Mouse (Mus musculus) liver, embryonic 15.5 days (tissue): ENCODE data around the gene Brf1. TPM values are rescaled to one million over a fixed set of nuclear protein-coding genes. Genes with fewer than 3 reads are reported as not detected.
A peak's percentile ranks its signal among the peaks of the same experiment; 100 is the strongest.

ENCODE experiments used
- ATAC-seq: fragments of 200-750 bp; cut with Nextera tagmentation; 2 replicates; pipeline ENCODE4 v1.8.0; 2017; ENCODE audit warnings: moderate number of reproducible peaks, mild to moderate bottlenecking, moderate library complexity; ENCODE audit not compliant: insufficient read depth
- H3K27ac ChIP-seq: fragments of 300-500 bp; sonication (generic); replicated peaks from 2 replicates; pipeline ENCODE4 v1.5.1; 2015; ENCODE audit warnings: mild to moderate bottlenecking, inconsistent platforms
- H3K27me3 ChIP-seq: fragments of 300-500 bp; sonication (generic); 2 replicates; pipeline ENCODE4 v1.6.1; 2015; ENCODE audit warnings: mild to moderate bottlenecking, inconsistent platforms
- H3K36me3 ChIP-seq: fragments of 300-500 bp; sonication (generic); replicated peaks from 2 replicates; pipeline ENCODE4 v1.6.1; 2015; ENCODE audit warnings: moderate library complexity, mild to moderate bottlenecking, inconsistent platforms
- H3K4me1 ChIP-seq: fragments of 300-500 bp; sonication (generic); replicated peaks from 2 replicates; pipeline ENCODE4 v1.6.1; 2015; ENCODE audit warnings: inconsistent platforms
- H3K4me2 ChIP-seq: fragments of 300-500 bp; sonication (generic); 2 replicates; pipeline ENCODE4 v1.6.1; 2015; ENCODE audit warnings: moderate library complexity, mild to moderate bottlenecking, inconsistent platforms
- H3K4me3 ChIP-seq: fragments of 300-500 bp; sonication (generic); replicated peaks from 2 replicates; pipeline ENCODE4 v1.5.1; 2015; ENCODE audit warnings: mild to moderate bottlenecking, inconsistent platforms
- H3K9ac ChIP-seq: fragments of 300-500 bp; sonication (generic); 2 replicates; pipeline ENCODE4 v1.6.1; 2015; ENCODE audit warnings: moderate library complexity, mild to moderate bottlenecking, inconsistent platforms
- H3K9me3 ChIP-seq: fragments of 300-500 bp; sonication (generic); replicated peaks from 2 replicates; pipeline ENCODE4 v1.6.1; 2016; ENCODE audit warnings: inconsistent platforms
- WGBS: fragments of 180-500 bp; shearing (Covaris S2); methylation state at CpG from one replicate; pipeline ENCODE4 v1.1.7; 2015; ENCODE audit warnings: mixed read lengths; ENCODE audit not compliant: insufficient replicate concordance; 5-methylcytosine and 5-hydroxymethylcytosine counted together
- polyA plus RNA-seq: library from polyadenylated mRNA; unstranded; fragments of >200 nt; fragmentation: Nextera tagmentation; extraction: Ambion mirVana; gene quantifications from 2 replicates; pipeline ENCODE4 v1.2.1, GENCODE M21; 2015

Brf1 gene
- polyA plus RNA-seq, 1 experiment from 2014 or later, result 26.3 TPM

- no peak for ATAC-seq
- WGBS, result 74% methylated on average over 9 of the region's 9 CpGs
- Histone ChIP-seq H3K27me3 (no peaks in the 10 kb centered on the region), H3K27ac (no peak overlapping the region), H3K4me2 (no peak overlapping the region), H3K36me3 (peaks cover 15% of the 10 kb centered on the region), H3K4me1 (peaks cover 58% of the 10 kb centered on the region), H3K9me3 (no peaks in the 10 kb centered on the region), H3K4me3 (no peak overlapping the region), H3K9ac (no peak overlapping the region)
These were observed 17.0 kb upstream of the Brf1 start for GRCm38 (mm10) chr12:113017429-113017984.

DNA sequence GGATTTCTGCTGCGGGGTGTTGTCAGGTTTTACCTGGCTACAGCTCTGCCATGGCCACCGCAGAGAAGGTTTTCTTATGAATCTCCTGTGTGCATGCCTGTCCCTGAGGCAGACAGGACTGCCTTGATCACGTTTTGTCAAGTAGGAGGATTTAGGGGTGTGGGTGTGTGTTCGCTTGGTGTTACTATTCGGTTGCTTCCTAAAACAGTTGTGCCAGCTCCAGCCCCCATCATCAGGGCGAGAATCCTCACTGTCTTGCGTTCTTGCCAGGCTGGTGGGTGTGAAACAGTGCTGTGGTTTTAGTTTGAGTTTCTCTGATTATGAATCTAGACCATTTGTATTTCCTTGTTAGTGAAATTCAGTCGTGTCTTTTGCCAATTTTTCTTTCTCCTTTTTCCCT is 16.5 kb upstream of the Brf1 start:
- Histone ChIP-seq H3K4me2 (no peak overlapping the region), H3K9me3 (no peaks in the 10 kb centered on the region), H3K4me3 (no peak overlapping the region), H3K27ac (no peak overlapping the region), H3K36me3 (peaks cover 13% of the 10 kb centered on the region), H3K27me3 (no peaks in the 10 kb centered on the region), H3K9ac (no peak overlapping the region), H3K4me1 (peaks cover 64% of the 10 kb centered on the region)
- WGBS, result 69% methylated on average over 8 of the region's 8 CpGs
- no peak for ATAC-seq

DNA sequence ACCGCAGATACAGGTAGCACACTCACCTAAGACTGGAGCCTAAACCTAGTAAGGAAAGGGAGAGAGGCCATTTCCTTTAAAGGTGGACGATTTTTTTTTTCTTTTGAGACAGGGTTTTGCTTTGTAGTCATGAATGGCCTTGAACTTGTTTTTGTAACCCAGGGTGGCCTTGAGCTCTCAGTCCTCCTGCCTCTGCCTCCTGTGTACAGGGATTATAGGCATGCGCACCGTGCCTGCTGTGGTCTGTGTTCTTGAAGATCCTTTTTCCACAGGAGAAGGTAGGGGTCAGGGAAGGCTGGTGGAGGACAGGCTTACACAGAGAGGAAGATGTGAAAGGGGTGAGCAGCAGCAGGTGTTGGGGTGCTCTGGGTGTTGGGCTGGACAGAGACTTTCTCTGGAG is 15.5 kb upstream of the Brf1 start:
- H3K4me1 ChIP-seq, result peaks cover 68% of the 10 kb centered on the region
- H3K4me3 ChIP-seq, result peak overlapping the region; percentile 95; the same call in 1 of the 2 replicates
- peaks cover 8% of the 10 kb centered on the region; the same call in 1 of the 2 replicates for H3K36me3 ChIP-seq
- no peaks in the 10 kb centered on the region for H3K9me3 ChIP-seq
- no peaks in the 10 kb centered on the region for H3K27me3 ChIP-seq
- ATAC-seq, result no peak
- 74% methylated on average over 4 of the region's 4 CpGs for WGBS
- peak overlapping the region; percentile 93 for H3K9ac ChIP-seq
- peak overlapping the region; percentile 99 for H3K4me2 ChIP-seq
- H3K27ac ChIP-seq, result no peak overlapping the region

GRCm38 (mm10) chr12:113014561-113015556 is 14.4 kb upstream of the Brf1 start:
- under 1% methylated on average over 64 of the region's 64 CpGs for WGBS
- ATAC-seq, result peak; percentile 58

DNA sequence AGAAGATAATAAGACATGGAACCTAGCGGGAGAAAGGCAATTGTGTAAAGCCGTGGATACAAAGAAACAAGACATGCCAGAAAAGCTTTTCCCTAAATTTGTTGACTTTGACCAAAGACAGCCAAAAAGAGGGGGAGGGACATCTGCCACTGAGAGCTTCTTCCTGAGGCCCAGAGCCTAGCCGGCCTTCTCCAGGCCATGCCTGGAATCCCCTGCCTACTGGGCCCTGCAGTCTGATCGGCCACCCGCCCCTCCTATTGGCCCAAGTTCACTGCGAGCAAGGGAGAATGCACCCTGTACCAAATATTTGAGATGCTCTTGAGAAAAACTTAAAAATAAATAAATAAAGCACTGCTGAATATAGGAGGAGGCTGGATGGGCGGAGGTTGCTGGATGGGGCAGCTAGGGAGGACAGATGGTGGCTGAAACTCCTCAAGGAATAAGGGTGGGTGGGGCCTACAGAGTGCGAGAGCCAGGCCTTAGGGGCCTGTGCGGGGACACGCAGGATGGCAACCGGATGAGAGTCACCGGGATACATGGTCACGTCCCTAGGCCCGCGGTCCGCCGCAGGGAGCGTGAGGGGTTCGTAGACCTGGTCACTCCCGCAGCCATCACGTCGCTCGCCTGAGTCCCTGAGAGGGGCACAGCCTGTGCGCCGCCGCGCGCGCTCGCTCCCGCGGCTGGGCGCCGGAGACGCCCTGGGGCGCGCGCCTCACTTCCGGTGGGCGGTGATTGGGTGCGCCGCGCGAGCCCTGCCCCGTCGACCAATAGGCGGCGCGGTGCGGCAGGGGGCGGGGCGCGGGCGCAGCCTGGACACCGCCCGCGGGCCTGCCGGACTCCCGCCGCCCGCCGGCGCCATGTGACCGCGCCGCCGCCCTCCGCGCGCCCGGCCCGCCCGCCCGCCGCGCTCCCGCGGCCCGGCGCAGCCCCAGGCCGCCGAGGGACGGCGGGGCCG is 13.4 kb upstream of the Brf1 start, which contains the start of gene Pacs2:
TSS of gene Pacs2 (plus strand) at position 905 of the 955 bp plus-strand sequence.
- peak; percentile 92 for ATAC-seq
- peaks cover 68% of the 10 kb centered on the region for H3K4me1 ChIP-seq

More at GRCm38 (mm10) chr12:113014561-113015556, 14.4 kb upstream of the Brf1 start:
- H3K4me1 ChIP-seq, result peaks cover 68% of the 10 kb centered on the region
- peak overlapping the region; percentile 93 for H3K9ac ChIP-seq
- peak overlapping the region; percentile 99 for H3K4me2 ChIP-seq
- peak overlapping the region; percentile 87 for H3K27ac ChIP-seq
- no peaks in the 10 kb centered on the region for H3K27me3 ChIP-seq
- H3K9me3 ChIP-seq, result no peaks in the 10 kb centered on the region
- no peaks in the 10 kb centered on the region for H3K36me3 ChIP-seq
- peak overlapping the region; percentile 95 for H3K4me3 ChIP-seq

GRCm38 (mm10) chr12:113013021-113013491 is 12.6 kb upstream of the Brf1 start:
- no peak for ATAC-seq

More for the DNA sequence above, 13.4 kb upstream of the Brf1 start, which contains the start of gene Pacs2:
- Histone ChIP-seq H3K9me3 (no peaks in the 10 kb centered on the region), H3K4me2 (peak within 1 kb of the TSS; percentile 99), H3K36me3 (no peaks in the 10 kb centered on the region), H3K27ac (peak within 1 kb of the TSS; percentile 87), H3K4me3 (peak within 1 kb of the TSS; percentile 95), H3K9ac (peak within 1 kb of the TSS; percentile 93), H3K27me3 (no peaks in the 10 kb centered on the region)
- WGBS, result 3% methylated on average over 85 of the region's 85 CpGs

DNA sequence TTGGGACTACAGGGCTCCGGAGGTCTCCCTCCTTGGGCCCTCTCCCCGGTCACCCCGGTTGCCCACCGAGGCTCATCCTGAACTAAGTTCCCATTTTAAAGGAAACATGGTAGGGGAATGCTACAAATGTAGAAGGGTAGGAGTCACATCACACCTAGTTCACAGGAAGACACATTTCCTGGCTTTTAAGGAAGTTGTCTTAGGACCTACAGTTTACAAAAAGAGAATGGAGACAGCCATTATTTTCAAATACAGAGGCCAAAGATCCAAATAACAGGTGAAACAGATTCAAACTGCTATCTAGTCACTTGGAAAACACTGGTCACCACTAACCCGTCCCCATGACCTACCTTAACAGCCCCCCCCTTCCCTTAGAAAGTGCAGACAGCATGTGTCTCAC is 11.9 kb upstream of the Brf1 start:
- Histone ChIP-seq H3K4me3 (no peak overlapping the region), H3K4me1 (peaks cover 55% of the 10 kb centered on the region), H3K27ac (no peak overlapping the region), H3K4me2 (no peak overlapping the region), H3K36me3 (no peaks in the 10 kb centered on the region), H3K9ac (no peak overlapping the region), H3K9me3 (no peaks in the 10 kb centered on the region), H3K27me3 (no peaks in the 10 kb centered on the region)
- WGBS, result 40% methylated on average over 5 of the region's 5 CpGs
- ATAC-seq, result no peak

More at GRCm38 (mm10) chr12:113013021-113013491, 12.6 kb upstream of the Brf1 start:
- Histone ChIP-seq H3K9me3 (no peaks in the 10 kb centered on the region), H3K27me3 (no peaks in the 10 kb centered on the region), H3K4me3 (no peak overlapping the region), H3K4me1 (peaks cover 61% of the 10 kb centered on the region), H3K4me2 (0 out of 2 replicates have a peak overlapping the region, but pooled peaks have one; percentile 91), H3K36me3 (no peaks in the 10 kb centered on the region), H3K9ac (peak overlapping the region; percentile 80; the same call in 1 of the 2 replicates), H3K27ac (0 out of 2 replicates have a peak overlapping the region, but pooled peaks have one; percentile 83)
- WGBS, result 78% methylated on average over 3 of the region's 3 CpGs

- Histone ChIP-seq H3K9me3 (no peaks in the 10 kb centered on the region), H3K27ac (no peak overlapping the region), H3K27me3 (no peaks in the 10 kb centered on the region), H3K4me3 (no peak overlapping the region), H3K4me2 (no peak overlapping the region), H3K4me1 (peaks cover 49% of the 10 kb centered on the region), H3K9ac (no peak overlapping the region), H3K36me3 (no peaks in the 10 kb centered on the region)
- no peak for ATAC-seq
- 69% methylated on average over 6 of the region's 6 CpGs for WGBS
These were observed 11.3 kb upstream of the Brf1 start for GRCm38 (mm10) chr12:113011702-113012360.

DNA sequence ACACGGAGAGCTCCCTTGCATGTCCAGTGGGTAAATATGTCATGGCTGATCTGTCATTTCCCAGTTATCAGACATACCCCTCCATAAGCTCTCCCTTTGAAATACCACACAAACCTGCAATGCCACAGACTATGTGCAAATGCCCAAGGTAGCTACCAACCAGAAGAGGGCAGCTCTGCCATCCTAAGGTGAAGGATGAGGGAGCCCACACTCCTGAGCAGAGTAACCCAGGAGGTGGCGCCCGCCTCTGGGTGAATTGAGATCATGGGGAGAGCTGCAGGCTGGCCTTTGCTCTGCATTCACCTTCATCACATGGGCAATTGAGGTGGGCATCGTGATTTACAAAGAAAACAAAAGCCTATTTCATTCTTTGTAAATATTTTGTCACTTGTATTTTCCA is 4.5 kb upstream of the Brf1 start:
- H3K4me2 ChIP-seq, result no peak overlapping the region
- no peak for ATAC-seq
- H3K9ac ChIP-seq, result no peak overlapping the region
- peaks cover 9% of the 10 kb centered on the region; the same call in 1 of the 2 replicates for H3K27me3 ChIP-seq
- no peaks in the 10 kb centered on the region for H3K9me3 ChIP-seq
- H3K4me3 ChIP-seq, result no peak overlapping the region
- peaks cover 13% of the 10 kb centered on the region for H3K4me1 ChIP-seq
- WGBS, result 25% methylated on average over 4 of the region's 4 CpGs
- no peak overlapping the region for H3K27ac ChIP-seq
- H3K36me3 ChIP-seq, result no peaks in the 10 kb centered on the region

- peaks cover 9% of the 10 kb centered on the region; the same call in 1 of the 2 replicates for H3K27me3 ChIP-seq
- no peak overlapping the region for H3K4me3 ChIP-seq
- H3K4me1 ChIP-seq, result peaks cover 18% of the 10 kb centered on the region
- WGBS, result 78% methylated on average over 8 of the region's 8 CpGs
- H3K9me3 ChIP-seq, result no peaks in the 10 kb centered on the region
- no peak overlapping the region for H3K4me2 ChIP-seq
- no peak overlapping the region for H3K27ac ChIP-seq
- H3K36me3 ChIP-seq, result no peaks in the 10 kb centered on the region
- no peak overlapping the region for H3K9ac ChIP-seq
- ATAC-seq, result no peak
These were observed 3.5 kb upstream of the Brf1 start for GRCm38 (mm10) chr12:113004011-113004410.
